Mouse (Mus musculus): ENCODE measurements around the gene Cttnbp2. TPM values are rescaled to one million over a fixed set of nuclear protein-coding genes. Genes with fewer than 3 reads are reported as not detected.

The Cttnbp2 gene
- polyA plus RNA-seq, 2 experiments = 21.3 to 33.9 TPM

GRCm38 (mm10) chr6:18450551-18451193 is 64.0 kb downstream of the Cttnbp2 start:
- no peak for DNase-seq (ENCODE audit: low spot score)
- 61% methylated on average over 5 of the region's 5 CpGs for WGBS
- H3K4me1 ChIP-seq (ENCODE audit: control insufficient read depth, insufficient read depth, low read length) = peaks cover 10% of the 10 kb centered on the region; the same call in 1 of the 2 replicates

DNA sequence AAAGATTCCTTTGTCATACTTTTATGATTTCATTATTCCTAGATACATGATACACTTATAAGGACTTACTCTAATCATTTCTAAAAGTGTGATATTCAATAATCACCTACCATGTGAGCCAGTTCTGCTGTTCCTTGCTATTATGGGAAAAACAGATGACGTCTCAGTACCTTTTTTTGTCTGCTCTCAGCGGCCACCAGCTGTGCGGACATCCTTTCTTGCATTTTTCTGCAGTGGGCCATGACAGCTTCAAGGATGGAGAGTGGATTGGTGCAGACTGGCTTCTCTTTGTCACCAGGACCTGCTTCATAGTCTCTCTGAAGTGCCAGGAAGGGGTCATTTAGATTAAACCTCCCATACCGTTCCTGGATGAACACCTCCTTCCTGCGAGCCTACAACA is 66.6 kb downstream of the Cttnbp2 start:
- ATAC-seq (ENCODE audit: low FRiP score, low read depth) = no peak; the same call in 1 of the 2 replicates
- H3K4me2 ChIP-seq (replicated peaks; ENCODE audit: low read depth, low read length, severe bottlenecking) = no peak overlapping the region

More at GRCm38 (mm10) chr6:18450551-18451193, 64.0 kb downstream of the Cttnbp2 start:
- Histone ChIP-seq H3K9me3 (ENCODE audit: control insufficient read depth, low read length) (no peaks in the 10 kb centered on the region), H3K27me3 (ENCODE audit: control insufficient read depth, insufficient read depth, low read length) (no peaks in the 10 kb centered on the region), H3K36me3 (ENCODE audit: control insufficient read depth, insufficient read depth, low read length) (0 out of 2 replicates have a peak, but pooled peaks cover 2% of the 10 kb centered on the region), H3K27ac (replicated peaks; ENCODE audit: low read depth, low read length) (no peak overlapping the region), H3K9ac (ENCODE audit: low read depth, low read length, severe bottlenecking) (no peak overlapping the region), H3K4me3 (replicated peaks; ENCODE audit: low read length) (no peak overlapping the region), H3K4me2 (replicated peaks; ENCODE audit: low read depth, low read length, severe bottlenecking) (no peak overlapping the region)
- TF ChIP-seq POLR2A (IDR thresholded peaks at IDR 0.05; ENCODE audit: borderline replicate concordance, extremely low read depth, insufficient read depth, insufficient read length) = no peak
- no peak for ATAC-seq (ENCODE audit: low FRiP score, low read depth)

GRCm38 (mm10) chr6:18446917-18447316 is 67.7 kb downstream of the Cttnbp2 start:
- H3K27ac ChIP-seq (replicated peaks; ENCODE audit: low read depth, low read length) = no peak overlapping the region
- no peaks in the 10 kb centered on the region for H3K27me3 ChIP-seq (ENCODE audit: control insufficient read depth, insufficient read depth, low read length)
- H3K9ac ChIP-seq (ENCODE audit: low read depth, low read length, severe bottlenecking) = no peak overlapping the region
- no peak for DNase-seq (ENCODE audit: low spot score)
- H3K4me1 ChIP-seq (ENCODE audit: control insufficient read depth, insufficient read depth, low read length) = peaks cover 10% of the 10 kb centered on the region; the same call in 1 of the 2 replicates
- no peaks in the 10 kb centered on the region for H3K9me3 ChIP-seq (ENCODE audit: control insufficient read depth, low read length)
- ATAC-seq (ENCODE audit: low FRiP score, low read depth) = no peak
- H3K36me3 ChIP-seq (ENCODE audit: control insufficient read depth, insufficient read depth, low read length) = 0 out of 2 replicates have a peak, but pooled peaks cover 2% of the 10 kb centered on the region
- WGBS = 60% methylated on average over 7 of the region's 7 CpGs
- TF ChIP-seq POLR2A (IDR thresholded peaks at IDR 0.05; ENCODE audit: borderline replicate concordance, extremely low read depth, insufficient read depth, insufficient read length) = no peak
- H3K4me2 ChIP-seq (replicated peaks; ENCODE audit: low read depth, low read length, severe bottlenecking) = no peak overlapping the region
- H3K4me3 ChIP-seq (replicated peaks; ENCODE audit: low read length) = no peak overlapping the region

More for the DNA sequence above, 66.6 kb downstream of the Cttnbp2 start:
- Histone ChIP-seq H3K4me3 (replicated peaks; ENCODE audit: low read length) (no peak overlapping the region), H3K9me3 (ENCODE audit: control insufficient read depth, low read length) (no peaks in the 10 kb centered on the region), H3K27ac (replicated peaks; ENCODE audit: low read depth, low read length) (no peak overlapping the region), H3K27me3 (ENCODE audit: control insufficient read depth, insufficient read depth, low read length) (no peaks in the 10 kb centered on the region), H3K36me3 (ENCODE audit: control insufficient read depth, insufficient read depth, low read length) (0 out of 2 replicates have a peak, but pooled peaks cover 2% of the 10 kb centered on the region), H3K4me1 (ENCODE audit: control insufficient read depth, insufficient read depth, low read length) (peaks cover 10% of the 10 kb centered on the region; the same call in 1 of the 2 replicates), H3K9ac (ENCODE audit: low read depth, low read length, severe bottlenecking) (no peak overlapping the region)
- 56% methylated on average over 5 of the region's 5 CpGs for WGBS
- DNase-seq (ENCODE audit: low spot score) = no peak
- TF ChIP-seq POLR2A (IDR thresholded peaks at IDR 0.05; ENCODE audit: borderline replicate concordance, extremely low read depth, insufficient read depth, insufficient read length) = no peak

DNA sequence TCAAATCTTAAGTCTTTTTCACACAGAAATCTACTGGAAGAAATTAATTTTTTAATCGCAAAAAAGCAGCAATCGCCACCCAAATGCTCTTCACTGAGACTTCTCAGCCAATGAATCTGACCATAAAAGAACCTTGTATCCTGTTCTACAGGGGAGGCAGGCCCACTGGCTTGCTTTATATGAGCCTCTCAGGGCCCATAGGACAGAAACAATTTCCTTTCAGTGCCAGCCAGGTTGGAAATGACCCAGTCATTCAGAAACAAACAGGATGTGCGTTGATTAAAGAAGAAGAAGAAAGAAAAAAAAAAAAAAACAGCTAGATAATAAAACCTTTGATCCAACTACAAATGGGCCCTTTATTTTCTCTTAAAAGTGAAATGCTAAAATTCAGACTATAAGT is 68.3 kb downstream of the Cttnbp2 start:
- H3K36me3 ChIP-seq (ENCODE audit: control insufficient read depth, insufficient read depth, low read length) = 0 out of 2 replicates have a peak, but pooled peaks cover 2% of the 10 kb centered on the region
- H3K27me3 ChIP-seq (ENCODE audit: control insufficient read depth, insufficient read depth, low read length) = no peaks in the 10 kb centered on the region
- no peak overlapping the region for H3K27ac ChIP-seq (replicated peaks; ENCODE audit: low read depth, low read length)
- H3K9ac ChIP-seq (ENCODE audit: low read depth, low read length, severe bottlenecking) = no peak overlapping the region
- H3K4me3 ChIP-seq (replicated peaks; ENCODE audit: low read length) = no peak overlapping the region
- no peak for TF ChIP-seq POLR2A (IDR thresholded peaks at IDR 0.05; ENCODE audit: borderline replicate concordance, extremely low read depth, insufficient read depth, insufficient read length)
- WGBS = 35% methylated on average over 3 of the region's 3 CpGs
- H3K4me2 ChIP-seq (replicated peaks; ENCODE audit: low read depth, low read length, severe bottlenecking) = no peak overlapping the region
- H3K4me1 ChIP-seq (ENCODE audit: control insufficient read depth, insufficient read depth, low read length) = peaks cover 10% of the 10 kb centered on the region; the same call in 1 of the 2 replicates
- no peak for DNase-seq (ENCODE audit: low spot score)
- H3K9me3 ChIP-seq (ENCODE audit: control insufficient read depth, low read length) = no peaks in the 10 kb centered on the region
- no peak for ATAC-seq (ENCODE audit: low FRiP score, low read depth)

DNA sequence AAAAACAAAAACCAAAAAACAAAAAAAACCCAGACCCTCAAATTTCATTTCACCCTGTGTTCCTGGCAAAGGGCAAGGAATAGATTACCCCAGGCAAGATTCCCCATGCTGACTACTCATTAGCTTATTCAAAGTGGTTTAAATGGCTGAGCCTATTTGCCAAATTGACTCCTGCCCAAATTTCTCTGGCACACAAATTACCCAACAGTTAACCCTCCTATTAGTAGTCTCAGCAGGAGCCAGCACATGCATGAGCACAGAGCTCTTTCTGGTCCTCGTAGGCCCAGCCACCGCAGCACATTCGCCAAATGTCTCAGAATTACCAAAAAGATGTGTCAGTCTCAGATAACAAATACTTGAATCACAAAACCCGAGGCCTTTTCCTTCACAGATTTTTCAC is 68.9 kb downstream of the Cttnbp2 start:
- DNase-seq (ENCODE audit: low spot score) (no peak), ATAC-seq (ENCODE audit: low FRiP score, low read depth) (no peak)
- no peak overlapping the region for H3K4me2 ChIP-seq (replicated peaks; ENCODE audit: low read depth, low read length, severe bottlenecking)
- no peaks in the 10 kb centered on the region for H3K27me3 ChIP-seq (ENCODE audit: control insufficient read depth, insufficient read depth, low read length)
- TF ChIP-seq POLR2A (IDR thresholded peaks at IDR 0.05; ENCODE audit: borderline replicate concordance, extremely low read depth, insufficient read depth, insufficient read length) = no peak
- WGBS = 19% methylated on average over 4 of the region's 4 CpGs
- H3K9me3 ChIP-seq (ENCODE audit: control insufficient read depth, low read length) = no peaks in the 10 kb centered on the region
- H3K4me1 ChIP-seq (ENCODE audit: control insufficient read depth, insufficient read depth, low read length) = peaks cover 10% of the 10 kb centered on the region; the same call in 1 of the 2 replicates
- no peak overlapping the region for H3K9ac ChIP-seq (ENCODE audit: low read depth, low read length, severe bottlenecking)
- H3K36me3 ChIP-seq (ENCODE audit: control insufficient read depth, insufficient read depth, low read length) = 0 out of 2 replicates have a peak, but pooled peaks cover 2% of the 10 kb centered on the region
- no peak overlapping the region for H3K27ac ChIP-seq (replicated peaks; ENCODE audit: low read depth, low read length)
- no peak overlapping the region for H3K4me3 ChIP-seq (replicated peaks; ENCODE audit: low read length)
